Mouse (Mus musculus): Measurements from ENCODE around the gene Flnb.

- TF ChIP-seq CTCF (IDR thresholded peaks at IDR 0.05; ENCODE audit: insufficient read depth, low read depth, low read length) (no peak), POLR2A (IDR thresholded peaks at IDR 0.05; ENCODE audit: insufficient read depth, low read depth, low read length) (no peak)
Measured at GRCm38 (mm10) chr14:7861275-7861674, 43.5 kb downstream of the Flnb start.
